Mouse (Mus musculus): Measurements from ENCODE around the gene Il18bp.
A peak's percentile ranks its signal among the peaks of the same experiment; 100 is the strongest.

The Il18bp gene

DNA sequence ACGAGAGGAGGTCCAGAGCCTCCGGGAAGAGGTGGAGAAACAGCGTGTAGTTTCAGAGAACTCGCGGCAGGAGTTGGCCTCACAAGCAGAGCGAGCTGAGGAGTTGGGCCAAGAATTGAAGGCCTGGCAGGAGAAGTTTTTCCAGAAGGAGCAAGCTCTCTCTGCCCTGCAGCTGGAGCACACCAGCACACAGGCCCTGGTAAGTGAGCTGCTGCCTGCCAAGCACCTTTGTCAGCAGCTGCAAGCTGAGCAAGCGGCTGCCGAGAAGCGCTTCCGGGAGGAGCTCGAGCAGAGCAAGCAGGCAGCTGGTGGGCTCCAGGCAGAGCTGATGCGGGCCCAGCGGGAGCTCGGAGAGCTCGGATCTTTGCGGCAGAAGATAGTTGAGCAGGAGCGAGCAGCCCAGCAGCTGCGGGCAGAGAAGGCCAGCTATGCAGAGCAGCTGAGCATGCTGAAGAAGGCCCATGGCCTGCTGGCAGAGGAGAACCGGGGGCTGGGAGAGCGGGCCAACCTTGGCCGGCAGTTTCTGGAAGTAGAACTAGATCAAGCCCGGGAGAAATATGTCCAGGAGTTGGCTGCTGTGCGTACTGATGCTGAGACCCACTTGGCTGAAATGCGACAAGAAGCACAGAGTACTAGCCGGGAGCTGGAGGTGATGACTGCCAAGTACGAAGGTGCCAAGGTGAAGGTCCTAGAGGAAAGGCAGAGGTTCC, 17.4 kb downstream of the Il18bp start:
- DNase-seq = no peak

- DNase-seq = no peak
Observed at GRCm38 (mm10) chr7:102000296-102000695, 18.2 kb downstream of the Il18bp start.

GRCm38 (mm10) chr7:101999461-102000151, 18.9 kb downstream of the Il18bp start:
- peak; percentile 26 to 36 for DNase-seq

- DNase-seq = peak; percentile 85 to 95
Observed at GRCm38 (mm10) chr7:101998194-101998927, 20.1 kb downstream of the Il18bp start.

DNA sequence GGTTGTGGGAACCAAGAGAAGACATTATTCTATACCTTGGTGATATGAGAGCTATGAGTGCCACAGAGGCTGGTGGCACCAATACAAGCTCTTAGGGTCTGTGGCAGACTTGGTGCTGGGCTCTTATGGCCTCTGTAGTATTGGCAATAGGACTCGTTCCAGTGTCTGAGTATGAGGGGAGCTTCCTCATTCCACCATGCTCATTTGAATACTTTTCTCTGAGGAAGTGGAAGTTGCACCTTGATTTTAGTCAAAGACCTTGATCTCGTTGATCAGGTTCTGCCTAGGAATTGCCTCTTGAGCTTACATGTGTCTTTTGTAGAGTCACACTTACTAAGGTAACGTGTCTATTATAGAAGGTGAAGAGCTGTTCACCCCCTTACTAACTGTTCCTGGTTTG, 24.2 kb downstream of the Il18bp start:
- no peak for DNase-seq

DNA sequence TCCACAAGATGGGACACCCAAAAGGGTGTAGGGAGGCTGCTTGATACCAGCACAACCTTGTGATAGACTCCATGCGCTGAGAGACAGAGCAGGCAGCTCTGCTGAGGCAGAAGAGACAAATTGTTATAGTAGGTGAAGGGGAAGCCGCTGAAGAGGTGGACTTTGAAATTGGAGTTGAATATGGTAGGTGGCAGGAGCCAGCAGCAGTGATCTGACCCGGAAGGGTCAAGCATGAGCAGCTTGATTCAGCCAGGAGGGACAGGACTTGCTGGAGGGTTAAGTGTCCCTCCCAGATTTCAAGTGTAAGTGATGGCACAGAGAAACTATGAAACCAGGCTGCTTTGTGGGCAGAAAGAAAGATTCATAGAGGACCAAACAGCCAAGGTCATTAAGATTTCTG, 33.4 kb downstream of the Il18bp start:
- DNase-seq = peak; percentile 29 to 39

DNA sequence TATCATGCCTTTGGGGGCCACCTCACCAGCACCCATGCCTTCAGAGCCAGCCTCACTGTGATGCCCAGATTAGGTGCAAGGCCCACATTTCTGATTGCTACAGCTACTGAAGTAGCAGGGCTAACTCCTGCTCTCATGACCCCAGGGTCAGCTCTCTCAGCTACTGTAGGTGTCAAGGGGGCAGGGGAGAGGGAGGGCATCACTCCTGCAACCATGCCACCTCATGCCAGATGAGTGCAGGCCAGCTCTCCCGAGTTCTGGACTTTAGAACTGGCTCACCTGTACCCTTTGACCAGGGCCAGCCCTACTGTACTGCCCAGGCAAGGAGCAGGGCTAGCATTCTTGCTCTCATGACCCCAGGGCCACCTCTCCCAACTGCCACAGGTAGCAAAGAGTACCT, 35.8 kb downstream of the Il18bp start:
- DNase-seq = peak; percentile 70 to 74

DNA sequence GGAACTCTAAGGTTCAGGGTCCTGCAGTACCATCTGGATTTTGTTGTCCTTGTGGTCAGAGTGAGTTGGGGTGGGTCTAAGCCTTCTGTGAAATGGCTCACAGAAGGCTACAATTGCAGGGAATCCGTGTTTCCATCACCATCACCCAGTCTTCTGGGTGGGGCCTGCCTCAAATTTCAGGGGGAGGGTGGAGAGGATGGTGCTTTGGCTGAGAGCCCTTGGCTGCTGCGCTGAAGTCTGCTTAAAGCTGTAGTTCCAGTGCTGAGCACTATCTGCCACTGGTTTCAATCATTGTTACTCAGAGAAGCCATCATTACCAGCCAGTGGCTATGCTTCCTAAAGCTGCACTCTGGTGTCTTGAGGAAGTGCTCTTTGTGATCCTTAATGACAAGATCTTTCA, 44.0 kb downstream of the Il18bp start:
- DNase-seq = peak in 1 of 2 experiments; percentile 45

DNA sequence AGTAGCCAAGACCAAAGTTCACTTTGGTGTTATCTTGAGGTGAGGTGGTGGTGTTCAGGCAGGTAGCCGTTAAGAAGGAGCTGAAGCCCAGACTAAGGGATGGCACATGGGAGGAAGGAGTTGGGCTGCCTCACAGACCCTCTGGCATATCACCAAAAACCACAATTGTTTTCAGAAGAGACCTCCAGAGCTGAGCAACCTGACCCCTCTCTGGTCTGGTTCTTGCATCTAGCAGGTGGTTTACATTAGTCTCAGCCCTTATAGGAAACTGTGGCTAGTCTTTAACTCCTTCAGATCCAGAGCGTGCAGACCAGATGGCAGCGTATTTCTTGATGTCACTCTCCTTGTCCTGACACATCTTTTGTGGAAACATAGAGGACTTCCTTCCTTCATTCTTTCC, 44.8 kb downstream of the Il18bp start:
- DNase-seq = no peak

- DNase-seq = no peak
Observed at GRCm38 (mm10) chr7:101971721-101972120, 46.8 kb downstream of the Il18bp start.

GRCm38 (mm10) chr7:101970821-101971461, 47.5 kb downstream of the Il18bp start:
- peak; percentile 79 to 82 for DNase-seq

- DNase-seq = peak; percentile 97 to 98
Observed at GRCm38 (mm10) chr7:101970429-101970775, 48.1 kb downstream of the Il18bp start.

DNA sequence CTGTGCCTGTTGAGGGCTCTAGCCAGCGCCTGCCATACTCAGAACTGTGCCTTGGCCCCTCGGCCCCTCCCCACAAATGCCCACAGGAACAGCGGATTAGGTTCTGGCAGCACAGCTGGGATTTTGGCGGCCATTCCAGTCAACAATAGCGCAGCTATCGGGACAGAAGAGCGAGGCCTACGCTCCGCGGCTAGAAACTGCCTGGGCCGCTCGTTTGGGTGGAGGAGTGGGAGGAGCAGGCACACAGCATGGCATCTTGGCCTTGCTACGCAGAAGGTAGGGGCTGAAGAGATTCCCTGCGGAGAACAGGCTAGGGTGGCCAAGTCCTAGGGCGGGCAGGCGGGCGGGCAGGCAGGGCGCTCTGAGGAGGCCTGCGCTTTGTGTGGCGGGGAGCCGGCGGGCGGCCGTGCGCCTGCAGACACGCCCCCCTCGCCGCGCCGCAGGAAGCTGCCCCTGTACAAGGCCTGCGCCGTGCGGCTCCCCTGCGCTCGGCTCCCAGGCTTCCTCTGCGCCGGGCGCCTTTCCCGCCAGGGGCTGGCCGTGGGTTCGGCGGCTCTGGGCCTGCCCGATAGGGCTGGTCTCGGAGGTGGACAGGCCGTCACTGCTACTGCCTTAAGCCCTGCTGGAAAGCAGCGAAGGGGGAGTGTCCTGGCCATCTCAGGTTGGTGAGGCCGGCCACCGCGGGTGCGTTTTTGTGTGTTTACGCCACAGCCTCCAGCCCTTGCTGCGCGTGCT, 48.6 kb downstream of the Il18bp start:
- DNase-seq = peak; percentile 91 to 93

DNA sequence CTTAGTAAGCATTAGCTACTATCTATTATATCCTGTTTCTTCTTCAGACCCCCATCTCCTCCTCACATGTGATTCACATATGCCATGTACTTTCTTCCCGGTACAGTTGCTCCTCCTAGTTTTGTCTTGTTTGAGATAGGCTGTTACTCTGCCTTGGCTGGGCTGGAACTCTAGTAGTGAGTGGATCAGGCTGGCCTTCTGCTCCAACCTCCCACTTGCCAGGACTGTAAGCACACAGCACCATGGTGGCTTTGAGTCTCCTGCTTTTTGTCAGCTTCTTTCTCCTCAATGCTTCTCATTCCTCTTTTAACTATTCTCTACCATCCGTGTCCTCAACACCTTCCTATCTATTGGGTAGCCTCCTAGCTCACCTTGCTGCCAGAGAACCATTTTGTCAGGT, 49.7 kb downstream of the Il18bp start:
- no peak for DNase-seq

DNA sequence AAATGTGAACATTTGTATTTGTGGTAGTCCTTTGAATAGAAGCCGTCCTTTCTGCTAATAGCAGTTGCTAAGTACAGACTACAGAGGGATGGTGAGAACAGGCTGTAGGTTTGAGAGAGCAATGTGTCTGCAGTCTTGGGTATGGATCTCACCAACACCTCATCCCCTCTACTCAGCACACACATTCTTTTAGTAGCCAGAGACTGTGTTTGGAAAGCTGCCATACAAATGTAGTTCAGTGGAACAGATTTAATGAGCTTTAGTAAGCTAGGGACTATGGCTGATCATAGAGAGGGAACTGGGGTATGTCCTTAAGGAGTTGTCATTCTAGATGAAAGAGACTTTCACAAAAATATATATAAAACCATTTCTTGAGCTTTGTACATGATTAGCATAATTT, 51.2 kb downstream of the Il18bp start:
- peak in 1 of 2 experiments; percentile 39 for DNase-seq

GRCm38 (mm10) chr7:101965606-101966005, 52.9 kb downstream of the Il18bp start:
- DNase-seq = peak; percentile 20 to 22

All from kidney, postnatal 36 days (tissue).